Mouse (Mus musculus) testis, postnatal 10 days (tissue): ENCODE measurements around the gene Klhl8.
"Not testable (repeated sequence)": the region's sequence is repeated elsewhere in the genome, so short reads cannot be mapped to it uniquely, and the experiment has no call there.

Experiments used
- DNase-seq: peaks from one replicate; pipeline ENCODE4 v3.0.0; 2021; ENCODE audit warnings: low spot score

Klhl8 gene

GRCm38 (mm10) chr5:103910748-103911409, at the start of gene Klhl8:
Gene Klhl8, minus strand, starts transcription at chr5:103911259.
- DNase-seq = peak; percentile 88

- no peak for DNase-seq
These were observed 43.6 kb upstream of the Klhl8 start for GRCm38 (mm10) chr5:103954638-103955037.

- DNase-seq = no peak
These were observed 42.4 kb upstream of the Klhl8 start for GRCm38 (mm10) chr5:103953135-103954083.

GRCm38 (mm10) chr5:103950138-103950537, 39.1 kb upstream of the Klhl8 start:
- DNase-seq = not testable (repeated sequence)

GRCm38 (mm10) chr5:103943183-103943582, 32.1 kb upstream of the Klhl8 start:
- DNase-seq = no peak

GRCm38 (mm10) chr5:103939856-103940255, 28.8 kb upstream of the Klhl8 start:
- DNase-seq = no peak

- no peak for DNase-seq
These were observed 28.2 kb upstream of the Klhl8 start for GRCm38 (mm10) chr5:103939350-103939652.

- no peak for DNase-seq
These were observed 27.7 kb upstream of the Klhl8 start for GRCm38 (mm10) chr5:103938547-103939349.

- peak; percentile 55 for DNase-seq
These were observed 26.0 kb upstream of the Klhl8 start for GRCm38 (mm10) chr5:103936906-103937589.

GRCm38 (mm10) chr5:103931924-103932323, 20.9 kb upstream of the Klhl8 start:
- DNase-seq = not testable (repeated sequence)

GRCm38 (mm10) chr5:103930511-103930910, 19.5 kb upstream of the Klhl8 start:
- no peak for DNase-seq

GRCm38 (mm10) chr5:103928196-103928550, 17.1 kb upstream of the Klhl8 start:
- DNase-seq = no peak

- DNase-seq = peak; percentile 97
These were observed 16.6 kb upstream of the Klhl8 start for GRCm38 (mm10) chr5:103927429-103928195.

- peak; percentile 72 for DNase-seq
These were observed 15.3 kb upstream of the Klhl8 start for GRCm38 (mm10) chr5:103926398-103926797.

GRCm38 (mm10) chr5:103923755-103924154, 12.7 kb upstream of the Klhl8 start:
- DNase-seq = no peak

GRCm38 (mm10) chr5:103923101-103923500, 12.0 kb upstream of the Klhl8 start:
- no peak for DNase-seq

- no peak for DNase-seq
These were observed 11.4 kb upstream of the Klhl8 start for GRCm38 (mm10) chr5:103922436-103922835.

- DNase-seq = no peak
These were observed 8.4 kb upstream of the Klhl8 start for GRCm38 (mm10) chr5:103919497-103919896.

GRCm38 (mm10) chr5:103918233-103918632, 7.2 kb upstream of the Klhl8 start:
- DNase-seq = no peak

- no peak for DNase-seq
These were observed 6.4 kb upstream of the Klhl8 start for GRCm38 (mm10) chr5:103917357-103917895.
